Mouse (Mus musculus) heart, postnatal 10 days (tissue): ENCODE measurements at regions not wholly inside any gene's neighbourhood (a gene's known extent, or its start where the extent isn't known, plus 50 kb on each side); places are given as distances from the start of the nearest gene placed in this dataset.
A peak's percentile ranks its signal among the peaks of the same experiment; 100 is the strongest.

ENCODE experiments used
- DNase-seq, 2 experiments: peaks; one replicate each; pipeline ENCODE4 v3.0.0; 2021
- intact Hi-C: fragments of 180-260 bp; cut with DNase I; formaldehyde crosslinking; loops from one replicate; pipeline ENCODE4 v1.15.1; 2025
- microRNA-seq, 2 experiments: library from miRNA; unstranded; fragments of <30 nt; microRNA quantifications; one replicate each; pipeline ENCODE4 v1.2.0; 2022

GRCm38 (mm10) chr19:34421171-34421570 lies 53.8 kb downstream of the Ch25h start:
- no peak for DNase-seq
- intact Hi-C loops = no loop called here

DNA sequence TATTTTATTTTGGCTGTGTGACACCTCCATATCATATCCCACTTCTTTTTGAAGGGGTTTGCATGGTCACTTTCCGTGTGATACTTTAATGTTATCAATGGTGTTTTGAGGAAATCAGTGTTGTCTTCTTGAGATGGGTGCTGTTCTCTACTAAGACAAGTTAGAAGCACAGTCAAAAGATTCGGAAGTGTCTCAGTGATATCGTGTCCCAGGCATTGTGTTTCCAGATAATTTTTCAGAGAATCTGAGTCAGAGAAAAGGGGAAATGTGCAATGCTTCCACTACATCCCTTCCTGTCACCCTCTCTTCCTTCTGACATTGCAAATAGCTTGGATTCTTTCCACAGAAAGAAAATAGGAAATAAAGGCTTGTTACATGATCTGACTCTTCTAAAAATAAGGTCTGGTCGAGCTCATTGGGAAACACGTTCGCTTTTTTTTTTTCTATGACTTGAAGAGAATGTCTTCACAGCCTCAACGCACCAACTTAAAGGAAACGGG lies 54.6 kb downstream of the Ch25h start:
- intact Hi-C loops = no loop called here

DNA sequence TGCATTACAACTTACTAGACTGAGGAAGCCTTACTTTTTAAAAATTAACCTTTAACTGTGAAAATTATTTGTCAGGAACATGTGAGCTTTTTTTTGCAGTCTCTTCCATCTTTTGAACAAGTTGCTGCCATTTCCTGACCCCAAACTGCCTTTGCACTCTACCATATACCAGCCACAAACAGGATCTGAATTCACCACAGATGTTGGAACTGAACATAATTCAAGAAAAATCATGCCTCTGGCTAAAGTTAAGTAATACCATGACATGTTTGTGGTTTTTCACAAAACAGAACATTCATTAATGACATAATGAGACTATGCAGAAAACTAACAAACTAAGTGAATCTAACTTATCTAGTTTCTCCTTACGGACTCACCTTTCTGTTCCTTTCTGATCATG lies 67.8 kb downstream of the Ch25h start:
- DNase-seq = no peak
- intact Hi-C loops = no loop called here

More for the DNA sequence above, 54.6 kb downstream of the Ch25h start:
- no peak for DNase-seq

- no peak for DNase-seq
These were observed 68.3 kb downstream of the Ch25h start for GRCm38 (mm10) chr19:34406710-34407109.

GRCm38 (mm10) chr19:34396276-34396675 lies 78.7 kb downstream of the Ch25h start:
- DNase-seq = no peak
- intact Hi-C loops = no loop called here

More at GRCm38 (mm10) chr19:34406710-34407109, 68.3 kb downstream of the Ch25h start:
- intact Hi-C loops = no loop called here

DNA sequence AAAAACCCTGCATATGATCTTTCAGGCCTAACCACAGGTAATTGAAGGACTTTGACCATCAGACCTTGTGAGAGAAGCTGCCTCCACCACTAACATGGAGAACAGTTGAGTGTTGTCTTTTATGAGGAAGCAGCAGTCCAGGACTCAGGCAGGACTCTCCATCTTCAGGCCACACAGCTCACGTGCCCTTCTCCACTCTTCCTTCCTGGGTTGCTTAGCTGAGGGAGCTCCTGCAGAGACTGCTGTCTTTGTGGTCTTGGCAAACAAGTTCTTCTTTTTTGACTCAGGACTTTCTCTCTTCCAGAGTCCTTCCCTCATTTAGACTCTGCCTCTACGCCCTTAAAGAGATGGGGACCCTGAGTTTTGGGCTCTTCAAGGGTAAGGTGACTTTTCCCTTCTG lies 85.0 kb downstream of the Ch25h start:
- DNase-seq = no peak
- intact Hi-C loops = loop anchor here (5.0 kb wide), 1 partner anchor 82 kb away; no protein-coding TSS in a partner anchor

- intact Hi-C loops = no loop called here
- peak; percentile 33 to 36 for DNase-seq
These were observed 92.1 kb downstream of the Fas start for GRCm38 (mm10) chr19:34382551-34382950.

Small RNAs in the stretch of these regions (microRNA-seq; reads per million reads assigned to microRNA genes)
- 0 reads per million in 2 experiments for gene Gm23060
